Mouse (Mus musculus) C2C12 (cell line): Measurements from ENCODE around the gene Wnt16. TPM values are rescaled to one million over a fixed set of nuclear protein-coding genes. Genes with fewer than 3 reads are reported as not detected.
"Not testable (repeated sequence)": the region's sequence is repeated elsewhere in the genome, so short reads cannot be mapped to it uniquely, and the experiment has no call there.

Experiments used
- H3K27me3 ChIP-seq: one replicate; pipeline ENCODE4 v1.6.1; 2011; ENCODE audit not compliant: control insufficient read depth, insufficient read depth, insufficient read length
- H3K36me3 ChIP-seq: one replicate; pipeline ENCODE4 v1.6.1; 2011; ENCODE audit not compliant: control insufficient read depth, insufficient read depth
- H3K4me3 ChIP-seq: one replicate; pipeline ENCODE4 v1.5.1; 2011; ENCODE audit warnings: mild to moderate bottlenecking, control low read depth; ENCODE audit not compliant: poor library complexity, insufficient read depth, severe bottlenecking
- H3K79me2 ChIP-seq: one replicate; pipeline ENCODE4 v1.6.1; 2011; ENCODE audit not compliant: control insufficient read depth, insufficient read depth
- H3K79me3 ChIP-seq: one replicate; pipeline ENCODE4 v1.6.1; 2011; ENCODE audit warnings: low read depth, control low read depth
- H3ac ChIP-seq: one replicate; pipeline ENCODE3; 2011; ENCODE audit warnings: low read depth; ENCODE audit not compliant: control insufficient read depth, insufficient read length
- CEBPB ChIP-seq: IDR thresholded peaks from one replicate; pipeline ENCODE4 v1.6.1; 2011; ENCODE audit warnings: low read depth, mild to moderate bottlenecking, control low read depth, moderate library complexity
- CTCF ChIP-seq: IDR thresholded peaks from one replicate; pipeline ENCODE4 v1.5.1; 2011; ENCODE audit not compliant: control insufficient read depth, insufficient read depth, insufficient read length
- FOSL1 ChIP-seq: IDR thresholded peaks from one replicate; pipeline ENCODE4 v1.8.0; 2011; ENCODE audit warnings: mild to moderate bottlenecking, low read length; ENCODE audit not compliant: poor library complexity, insufficient read depth, severe bottlenecking
- MAX ChIP-seq: IDR thresholded peaks from one replicate; pipeline ENCODE4 v1.6.1; 2011; ENCODE audit warnings: mild to moderate bottlenecking, control low read depth
- MYOD1 ChIP-seq: IDR thresholded peaks from one replicate; pipeline ENCODE4 v1.6.1; 2011; ENCODE audit warnings: low read depth; ENCODE audit not compliant: control insufficient read depth, insufficient read length
- MYOG ChIP-seq: IDR thresholded peaks from one replicate; pipeline ENCODE4 v1.6.1; 2011; ENCODE audit not compliant: control insufficient read depth, insufficient read length; ENCODE audit errors: extremely low read depth
- USF1 ChIP-seq: IDR thresholded peaks from one replicate; pipeline ENCODE4 v1.6.1; 2011; ENCODE audit warnings: low read depth, mild to moderate bottlenecking, control low read depth, moderate library complexity
- long read RNA-seq, 2 experiments: library from polyadenylated mRNA; unstranded; transcript quantifications; one replicate each; pipeline ENCODE4 v2.0.0; 2019 to 2020
- polyA plus RNA-seq: library from polyadenylated mRNA; unstranded; fragments of >200 nt; fragmentation: generic; extraction: Trizol; gene quantifications from one replicate; pipeline ENCODE4 v1.2.1, GENCODE M21; 2012; ENCODE audit warnings: missing spikeins

Gene Wnt16
- polyA plus RNA-seq = not detected
- long read RNA-seq, experiment 1 = 0 reads
- long read RNA-seq, experiment 2 = 0 reads

DNA sequence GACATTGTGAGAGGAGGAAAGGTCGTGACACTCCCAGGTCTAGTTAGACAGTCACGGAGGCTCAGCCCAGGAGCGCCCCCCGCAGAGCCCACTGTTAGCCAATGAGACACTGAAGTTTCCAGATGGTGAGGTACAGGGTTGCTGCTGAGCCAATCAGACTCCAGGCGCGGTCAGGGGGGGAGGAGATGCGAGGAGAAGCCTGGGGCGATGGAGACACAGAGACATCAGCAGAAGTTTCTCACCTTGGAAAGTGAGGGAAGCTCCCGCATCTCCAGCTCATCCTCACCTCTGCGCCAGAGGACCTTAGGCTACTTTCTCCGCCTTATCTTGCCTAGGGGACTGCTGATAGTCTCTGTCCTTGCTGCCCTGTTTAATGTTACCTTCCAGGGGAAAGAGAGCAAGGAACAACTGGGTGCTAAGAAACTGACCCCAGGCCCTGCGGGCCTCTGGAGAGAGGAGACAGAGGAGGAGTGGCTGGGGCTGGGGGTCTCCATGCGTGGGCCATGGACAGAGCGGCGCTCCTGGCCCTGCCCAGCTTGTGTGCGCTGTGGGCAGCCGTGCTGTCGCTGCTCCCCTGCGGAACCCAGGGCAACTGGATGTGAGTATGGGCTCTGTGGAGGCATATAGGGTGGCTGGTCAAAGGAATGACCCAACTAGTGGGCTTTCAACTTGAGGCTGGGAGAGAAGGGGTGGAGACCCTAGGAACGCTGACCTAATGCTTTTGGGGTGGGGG lies at the start of gene Wnt16:
Gene Wnt16, plus strand, starts transcription at position 224 of the 733 bp plus-strand sequence.
- TF ChIP-seq CEBPB (no peak), MYOD1 (no peak)
- Histone ChIP-seq H3K36me3 (no peaks in the 10 kb centered on the region), H3K79me3 (no peaks in the 10 kb centered on the region), H3K4me3 (no peak within 1 kb of the TSS), H3ac (no peak within 1 kb of the TSS), H3K27me3 (no peaks in the 10 kb centered on the region), H3K79me2 (no peaks in the 10 kb centered on the region)

DNA sequence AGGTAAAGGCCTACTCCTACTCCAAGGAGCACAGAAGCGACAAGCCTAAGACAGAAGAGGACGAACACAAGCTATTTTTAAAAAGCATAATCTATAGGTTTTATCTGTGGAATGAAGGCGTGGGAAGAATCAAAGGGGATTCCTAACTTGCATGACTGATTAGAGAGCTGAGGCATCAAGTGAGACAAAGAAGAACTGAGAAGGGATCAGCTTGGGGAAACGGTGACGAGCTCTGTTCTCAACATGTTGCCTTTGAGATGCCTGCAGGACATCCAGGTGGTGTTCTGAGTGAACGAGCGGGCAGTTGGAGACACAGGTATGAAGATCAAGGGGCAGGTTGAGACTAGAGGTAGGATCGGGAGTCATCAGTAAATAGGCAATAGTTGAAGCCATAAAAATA lies 44.7 kb upstream of the Wnt16 start:
- H3K4me3 ChIP-seq = no peak overlapping the region

DNA sequence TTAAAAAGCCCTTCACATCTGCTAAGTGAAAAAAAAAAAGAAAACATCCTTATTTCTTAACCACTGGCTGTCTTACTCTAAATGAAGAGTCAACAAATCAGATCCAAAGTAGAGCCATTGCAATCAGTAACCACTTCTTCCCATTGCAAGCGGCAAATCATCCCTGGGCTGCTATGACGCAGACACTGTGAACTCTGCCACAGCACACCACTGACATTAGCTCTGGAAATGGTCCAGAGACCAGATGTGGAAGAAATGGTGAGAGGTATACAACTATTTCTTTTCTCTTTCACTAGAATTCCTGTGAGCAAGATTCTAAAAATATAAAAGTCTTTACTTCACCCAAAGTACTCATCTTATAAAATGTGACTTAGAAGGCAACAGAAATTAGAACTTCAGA lies 41.3 kb upstream of the Wnt16 start:
- H3ac ChIP-seq = no peak overlapping the region
- H3K79me3 ChIP-seq = no peaks in the 10 kb centered on the region
- H3K36me3 ChIP-seq = no peaks in the 10 kb centered on the region
- no peak overlapping the region for H3K4me3 ChIP-seq
- TF ChIP-seq MYOD1 (no peak), MAX (no peak), USF1 (no peak), CTCF (no peak), MYOG (no peak), FOSL1 (no peak), CEBPB (no peak)
- H3K27me3 ChIP-seq = no peaks in the 10 kb centered on the region
- H3K79me2 ChIP-seq = no peaks in the 10 kb centered on the region

More for the DNA sequence above, 44.7 kb upstream of the Wnt16 start:
- no peaks in the 10 kb centered on the region for H3K79me2 ChIP-seq
- no peaks in the 10 kb centered on the region for H3K79me3 ChIP-seq
- no peaks in the 10 kb centered on the region for H3K36me3 ChIP-seq
- no peak overlapping the region for H3ac ChIP-seq
- no peaks in the 10 kb centered on the region for H3K27me3 ChIP-seq
- TF ChIP-seq CEBPB = no peak

DNA sequence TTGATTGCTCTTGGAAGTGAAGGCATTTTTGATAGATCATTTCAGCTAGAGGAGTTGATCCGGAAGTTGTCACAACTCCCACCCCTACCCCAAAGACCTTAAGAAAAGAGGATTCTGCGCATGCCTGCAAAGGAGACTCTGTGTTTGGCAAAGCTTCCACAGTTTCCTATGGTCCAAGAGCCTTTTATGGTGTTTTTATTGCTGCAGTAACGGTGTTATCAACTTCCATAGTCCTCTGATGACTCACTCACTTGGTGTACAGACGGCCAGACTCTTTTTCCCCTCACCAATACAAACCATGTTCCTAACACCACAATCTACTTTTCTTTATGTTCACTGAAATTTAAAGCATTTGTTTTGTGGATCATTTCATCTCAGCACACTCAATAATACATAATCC lies 29.2 kb upstream of the Wnt16 start:
- no peak for TF ChIP-seq CEBPB
- TF ChIP-seq MYOG = no peak
- TF ChIP-seq MAX = no peak
- no peak for TF ChIP-seq MYOD1
- no peak for TF ChIP-seq FOSL1
- no peak for TF ChIP-seq USF1
- TF ChIP-seq CTCF = no peak
- H3K4me3 ChIP-seq = no peak overlapping the region
- no peaks in the 10 kb centered on the region for H3K27me3 ChIP-seq
- H3K36me3 ChIP-seq = no peaks in the 10 kb centered on the region
- no peak overlapping the region for H3ac ChIP-seq
- H3K79me3 ChIP-seq = no peaks in the 10 kb centered on the region
- no peaks in the 10 kb centered on the region for H3K79me2 ChIP-seq

DNA sequence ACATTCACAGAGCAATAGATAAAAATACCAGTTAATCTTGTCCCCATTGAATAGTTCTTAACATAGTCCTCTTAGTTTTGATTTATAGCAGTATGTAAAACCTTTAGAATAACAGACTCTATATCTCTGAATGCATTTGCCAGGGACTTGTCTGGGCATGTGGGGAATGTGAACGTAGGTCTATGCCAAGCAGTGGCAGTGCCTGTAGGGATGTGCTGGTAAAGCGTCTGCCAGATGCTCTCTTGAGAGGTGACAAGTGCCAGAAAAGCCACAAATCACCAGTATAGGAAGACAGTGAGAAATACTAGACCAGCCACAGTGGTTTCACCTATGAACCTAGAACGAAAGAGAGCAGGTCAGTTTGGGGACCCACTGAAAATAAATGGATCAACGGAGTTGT lies 25.5 kb upstream of the Wnt16 start:
- Histone ChIP-seq H3K79me2 (no peaks in the 10 kb centered on the region), H3ac (no peak overlapping the region), H3K79me3 (no peaks in the 10 kb centered on the region), H3K36me3 (no peaks in the 10 kb centered on the region), H3K27me3 (no peaks in the 10 kb centered on the region), H3K4me3 (no peak overlapping the region)
- no peak for TF ChIP-seq CEBPB

DNA sequence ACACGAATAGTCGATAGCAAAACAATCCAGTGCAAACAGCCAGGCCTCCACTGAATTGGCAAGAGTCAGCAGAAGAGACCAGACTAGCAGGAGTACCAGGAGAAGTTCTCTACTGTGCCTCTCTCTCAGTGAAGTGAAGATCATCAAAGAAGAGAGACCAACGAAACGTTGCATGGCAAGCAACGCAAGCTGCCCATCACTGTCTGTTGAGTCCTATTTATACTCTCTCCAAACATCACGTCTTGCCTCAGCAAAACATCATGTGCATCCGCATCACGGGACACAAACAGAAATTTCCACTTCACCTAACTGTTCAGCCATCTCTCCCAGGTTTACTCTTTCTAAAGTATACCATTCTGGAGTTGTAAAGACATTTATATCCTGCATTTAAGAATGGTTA lies 23.9 kb upstream of the Wnt16 start:
- H3K36me3 ChIP-seq, H3K4me3 ChIP-seq, H3K79me2 ChIP-seq, H3K79me3 ChIP-seq, H3ac ChIP-seq, H3K27me3 ChIP-seq: not testable (repeated sequence)

DNA sequence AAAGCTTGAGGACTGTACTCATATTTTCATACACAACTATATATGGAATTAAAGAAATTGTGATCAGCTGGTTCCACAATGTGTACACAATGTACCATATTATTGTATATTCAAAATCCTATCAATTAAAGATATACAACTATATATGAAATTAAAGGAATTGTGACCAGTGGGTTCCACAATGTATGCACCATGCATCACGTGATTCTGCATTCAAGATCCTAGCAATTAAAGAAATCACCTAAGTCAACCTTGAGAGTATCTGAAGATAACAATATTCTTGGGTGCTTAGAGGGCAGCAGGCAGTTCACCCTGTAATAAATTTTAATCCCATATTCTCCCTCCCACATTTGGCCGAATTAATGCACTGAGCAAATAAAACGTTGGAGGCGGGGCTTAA lies 22.0 kb upstream of the Wnt16 start:
- no peaks in the 10 kb centered on the region for H3K27me3 ChIP-seq
- no peak for TF ChIP-seq USF1
- no peak for TF ChIP-seq MAX
- TF ChIP-seq MYOG = no peak
- no peak for TF ChIP-seq CTCF
- no peak for TF ChIP-seq FOSL1
- no peaks in the 10 kb centered on the region for H3K36me3 ChIP-seq
- H3K4me3 ChIP-seq = no peak overlapping the region
- no peaks in the 10 kb centered on the region for H3K79me3 ChIP-seq
- H3ac ChIP-seq = no peak overlapping the region
- no peaks in the 10 kb centered on the region for H3K79me2 ChIP-seq
